Mouse (Mus musculus): ENCODE data around the gene Astl. TPM values are rescaled to one million over a fixed set of nuclear protein-coding genes. Genes with fewer than 3 reads are reported as not detected.

The Astl gene
- polyA plus RNA-seq, 1 experiment, result not detected

DNA sequence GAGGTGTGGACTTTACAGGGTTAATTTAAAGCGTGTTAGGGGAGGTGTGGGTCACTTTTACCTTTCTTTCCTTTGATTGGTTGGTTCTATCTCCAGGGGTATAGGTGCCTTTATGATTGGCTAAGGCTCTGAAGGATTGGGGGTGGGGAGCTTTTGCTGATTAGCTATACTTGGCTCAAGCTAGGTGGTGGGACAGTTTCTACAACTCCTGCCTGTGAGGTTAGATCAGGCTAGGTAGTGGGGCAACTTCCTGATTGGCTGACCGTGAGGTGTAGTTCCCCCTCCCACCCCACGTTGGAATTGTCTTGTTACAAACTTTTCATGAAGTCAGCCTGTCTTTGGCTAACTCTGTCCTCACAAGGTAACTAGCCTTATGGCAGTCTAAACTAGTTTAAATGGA, 31.3 kb upstream of the Astl start:
- TF ChIP-seq CTCF (IDR thresholded peaks at IDR 0.05; ENCODE audit: insufficient read depth, low read depth, low read length), result no peak
- no peak for TF ChIP-seq POLR2A (IDR thresholded peaks at IDR 0.05; ENCODE audit: insufficient read depth, low read depth, low read length)
- no peak overlapping the region for H3K27ac ChIP-seq (ENCODE audit: insufficient read depth, low read depth, low read length)
- 58% methylated on average over 3 of the region's 3 CpGs for WGBS
- H3K4me3 ChIP-seq (ENCODE audit: insufficient read depth, low read depth, low read length), result no peak overlapping the region
- H3K4me1 ChIP-seq (ENCODE audit: control insufficient read depth, insufficient read depth, low read length), result no peaks in the 10 kb centered on the region

GRCm38 (mm10) chr2:127308660-127309059, 29.8 kb upstream of the Astl start:
- TF ChIP-seq POLR2A (IDR thresholded peaks at IDR 0.05; ENCODE audit: insufficient read depth, low read depth, low read length) (no peak), CTCF (IDR thresholded peaks at IDR 0.05; ENCODE audit: insufficient read depth, low read depth, low read length) (no peak)
- Histone ChIP-seq H3K4me1 (ENCODE audit: control insufficient read depth, insufficient read depth, low read length) (no peaks in the 10 kb centered on the region), H3K4me3 (ENCODE audit: insufficient read depth, low read depth, low read length) (no peak overlapping the region), H3K27ac (ENCODE audit: insufficient read depth, low read depth, low read length) (no peak overlapping the region)
- 90% methylated on average over 2 of the region's 2 CpGs for WGBS

DNA sequence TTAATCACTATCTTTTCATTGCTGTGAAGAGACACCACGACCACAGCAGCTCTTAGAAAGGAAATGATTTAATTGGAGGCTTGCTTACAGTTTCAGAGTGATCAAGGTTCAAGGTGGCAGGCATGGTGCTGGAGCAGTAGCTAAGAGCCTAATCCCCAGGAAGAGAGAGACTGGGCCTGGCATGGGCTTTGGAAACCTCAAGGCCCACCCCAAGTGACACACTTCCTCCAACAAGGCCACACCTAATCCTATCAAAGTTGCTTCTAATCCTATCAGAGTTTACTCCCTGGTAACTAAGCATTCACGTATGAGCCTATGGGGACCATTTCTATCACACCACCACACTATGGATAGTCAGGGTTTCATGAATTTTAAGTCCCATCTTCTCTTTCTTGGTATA, 28.2 kb upstream of the Astl start:
- Histone ChIP-seq H3K4me1 (ENCODE audit: control insufficient read depth, insufficient read depth, low read length) (no peaks in the 10 kb centered on the region), H3K4me3 (ENCODE audit: insufficient read depth, low read depth, low read length) (no peak overlapping the region), H3K27ac (ENCODE audit: insufficient read depth, low read depth, low read length) (no peak overlapping the region)
- TF ChIP-seq CTCF (IDR thresholded peaks at IDR 0.05; ENCODE audit: insufficient read depth, low read depth, low read length) (no peak), POLR2A (IDR thresholded peaks at IDR 0.05; ENCODE audit: insufficient read depth, low read depth, low read length) (no peak)
- 55% methylated on average over 2 of the region's 2 CpGs for WGBS

- TF ChIP-seq POLR2A (IDR thresholded peaks at IDR 0.05; ENCODE audit: insufficient read depth, low read depth, low read length) (no peak), CTCF (IDR thresholded peaks at IDR 0.05; ENCODE audit: insufficient read depth, low read depth, low read length) (no peak)
- 90% methylated on average over 7 of the region's 7 CpGs for WGBS
- Histone ChIP-seq H3K27ac (ENCODE audit: insufficient read depth, low read depth, low read length) (no peak overlapping the region), H3K4me3 (ENCODE audit: insufficient read depth, low read depth, low read length) (no peak overlapping the region), H3K4me1 (ENCODE audit: control insufficient read depth, insufficient read depth, low read length) (no peaks in the 10 kb centered on the region)
Measured at GRCm38 (mm10) chr2:127310685-127311084, 27.8 kb upstream of the Astl start.

GRCm38 (mm10) chr2:127311193-127311592, 27.2 kb upstream of the Astl start:
- WGBS, result 93% methylated on average over 1 of the region's 1 CpGs
- no peak overlapping the region for H3K4me3 ChIP-seq (ENCODE audit: insufficient read depth, low read depth, low read length)
- no peak overlapping the region for H3K27ac ChIP-seq (ENCODE audit: insufficient read depth, low read depth, low read length)
- TF ChIP-seq CTCF (IDR thresholded peaks at IDR 0.05; ENCODE audit: insufficient read depth, low read depth, low read length), result no peak
- TF ChIP-seq POLR2A (IDR thresholded peaks at IDR 0.05; ENCODE audit: insufficient read depth, low read depth, low read length), result no peak
- H3K4me1 ChIP-seq (ENCODE audit: control insufficient read depth, insufficient read depth, low read length), result no peaks in the 10 kb centered on the region

- 96% methylated on average over 4 of the region's 4 CpGs for WGBS
- Histone ChIP-seq H3K4me3 (ENCODE audit: insufficient read depth, low read depth, low read length) (no peak overlapping the region), H3K27ac (ENCODE audit: insufficient read depth, low read depth, low read length) (no peak overlapping the region), H3K4me1 (ENCODE audit: control insufficient read depth, insufficient read depth, low read length) (no peaks in the 10 kb centered on the region)
- no peak for TF ChIP-seq POLR2A (IDR thresholded peaks at IDR 0.05; ENCODE audit: insufficient read depth, low read depth, low read length)
- TF ChIP-seq CTCF (IDR thresholded peaks at IDR 0.05; ENCODE audit: insufficient read depth, low read depth, low read length), result no peak
Measured at GRCm38 (mm10) chr2:127312801-127313200, 25.6 kb upstream of the Astl start.

- WGBS, result 77% methylated on average over 4 of the region's 4 CpGs
- no peak overlapping the region for H3K27ac ChIP-seq (ENCODE audit: insufficient read depth, low read depth, low read length)
- TF ChIP-seq POLR2A (IDR thresholded peaks at IDR 0.05; ENCODE audit: insufficient read depth, low read depth, low read length) (no peak), CTCF (IDR thresholded peaks at IDR 0.05; ENCODE audit: insufficient read depth, low read depth, low read length) (no peak)
- no peaks in the 10 kb centered on the region for H3K4me1 ChIP-seq (ENCODE audit: control insufficient read depth, insufficient read depth, low read length)
- H3K4me3 ChIP-seq (ENCODE audit: insufficient read depth, low read depth, low read length), result no peak overlapping the region
Measured at GRCm38 (mm10) chr2:127313878-127314277, 24.6 kb upstream of the Astl start.

DNA sequence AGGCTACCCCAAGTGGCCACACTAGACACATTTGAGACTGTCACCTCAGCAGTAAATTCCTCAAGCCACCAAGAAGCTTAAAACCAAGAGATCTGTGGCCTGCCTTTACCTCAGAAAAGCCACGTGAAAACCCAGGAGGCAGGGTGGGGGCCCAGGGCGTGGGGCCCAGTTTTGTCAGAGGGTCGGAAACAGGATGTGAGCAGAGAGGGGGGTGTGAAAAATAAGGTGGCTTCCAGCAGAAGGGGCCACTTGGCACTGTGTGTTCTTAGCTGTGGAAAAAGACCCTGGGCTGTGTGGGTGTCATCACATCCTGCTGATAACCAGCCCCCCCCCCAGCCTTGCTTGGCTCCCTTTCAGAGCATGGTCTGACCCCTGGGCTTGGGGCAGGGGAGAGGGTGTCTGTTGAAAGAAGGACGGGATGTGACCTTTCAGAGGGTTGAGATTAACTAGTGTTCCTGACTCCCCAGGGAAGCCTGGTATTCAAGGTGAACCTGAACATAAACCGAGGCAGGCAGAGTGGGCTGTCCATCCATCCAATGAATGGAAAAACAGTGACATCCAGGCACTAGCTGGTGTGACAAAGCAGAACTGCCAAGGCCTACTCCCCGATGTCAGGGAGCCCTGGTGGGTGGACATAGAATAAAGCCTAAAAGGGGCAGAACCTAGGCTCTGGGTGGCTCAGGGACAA, 23.8 kb upstream of the Astl start:
- 78% methylated on average over 6 of the region's 6 CpGs for WGBS
- no peak for TF ChIP-seq POLR2A (IDR thresholded peaks at IDR 0.05; ENCODE audit: insufficient read depth, low read depth, low read length)
- no peak for TF ChIP-seq CTCF (IDR thresholded peaks at IDR 0.05; ENCODE audit: insufficient read depth, low read depth, low read length)
- H3K4me3 ChIP-seq (ENCODE audit: insufficient read depth, low read depth, low read length), result no peak overlapping the region
- H3K4me1 ChIP-seq (ENCODE audit: control insufficient read depth, insufficient read depth, low read length), result no peaks in the 10 kb centered on the region
- no peak overlapping the region for H3K27ac ChIP-seq (ENCODE audit: insufficient read depth, low read depth, low read length)

- Histone ChIP-seq H3K4me1 (ENCODE audit: control insufficient read depth, insufficient read depth, low read length) (no peaks in the 10 kb centered on the region), H3K27ac (ENCODE audit: insufficient read depth, low read depth, low read length) (no peak overlapping the region), H3K4me3 (ENCODE audit: insufficient read depth, low read depth, low read length) (no peak overlapping the region)
- no peak for TF ChIP-seq CTCF (IDR thresholded peaks at IDR 0.05; ENCODE audit: insufficient read depth, low read depth, low read length)
- TF ChIP-seq POLR2A (IDR thresholded peaks at IDR 0.05; ENCODE audit: insufficient read depth, low read depth, low read length), result no peak
- 100% methylated on average over 1 of the region's 1 CpGs for WGBS
Measured at GRCm38 (mm10) chr2:127315155-127315470, 23.3 kb upstream of the Astl start.

- WGBS, result 72% methylated on average over 5 of the region's 5 CpGs
- Histone ChIP-seq H3K4me1 (ENCODE audit: control insufficient read depth, insufficient read depth, low read length) (no peaks in the 10 kb centered on the region), H3K27ac (ENCODE audit: insufficient read depth, low read depth, low read length) (no peak overlapping the region), H3K4me3 (ENCODE audit: insufficient read depth, low read depth, low read length) (no peak overlapping the region)
- no peak for TF ChIP-seq POLR2A (IDR thresholded peaks at IDR 0.05; ENCODE audit: insufficient read depth, low read depth, low read length)
- no peak for TF ChIP-seq CTCF (IDR thresholded peaks at IDR 0.05; ENCODE audit: insufficient read depth, low read depth, low read length)
Measured at GRCm38 (mm10) chr2:127316431-127316830, 22.0 kb upstream of the Astl start.
